Mouse (Mus musculus) adrenal gland, adult 8-10 months (tissue): ENCODE data around the gene Cnot8. TPM values are rescaled to one million over a fixed set of nuclear protein-coding genes. Genes with fewer than 3 reads are reported as not detected.
"Not testable (repeated sequence)": the region's sequence is repeated elsewhere in the genome, so short reads cannot be mapped to it uniquely, and the experiment has no call there.

Experiments used
- DNase-seq: peaks from one replicate; pipeline ENCODE4 v3.0.0; 2022
- total RNA-seq, 4 experiments: library from RNA; stranded (reverse); gene quantifications; 2 replicates each; pipeline ENCODE4 v1.2.4; 2022

The Cnot8 gene
- total RNA-seq: 10 to 100 TPM; 55.0 to 59.3 (median 56.6) TPM

DNA sequence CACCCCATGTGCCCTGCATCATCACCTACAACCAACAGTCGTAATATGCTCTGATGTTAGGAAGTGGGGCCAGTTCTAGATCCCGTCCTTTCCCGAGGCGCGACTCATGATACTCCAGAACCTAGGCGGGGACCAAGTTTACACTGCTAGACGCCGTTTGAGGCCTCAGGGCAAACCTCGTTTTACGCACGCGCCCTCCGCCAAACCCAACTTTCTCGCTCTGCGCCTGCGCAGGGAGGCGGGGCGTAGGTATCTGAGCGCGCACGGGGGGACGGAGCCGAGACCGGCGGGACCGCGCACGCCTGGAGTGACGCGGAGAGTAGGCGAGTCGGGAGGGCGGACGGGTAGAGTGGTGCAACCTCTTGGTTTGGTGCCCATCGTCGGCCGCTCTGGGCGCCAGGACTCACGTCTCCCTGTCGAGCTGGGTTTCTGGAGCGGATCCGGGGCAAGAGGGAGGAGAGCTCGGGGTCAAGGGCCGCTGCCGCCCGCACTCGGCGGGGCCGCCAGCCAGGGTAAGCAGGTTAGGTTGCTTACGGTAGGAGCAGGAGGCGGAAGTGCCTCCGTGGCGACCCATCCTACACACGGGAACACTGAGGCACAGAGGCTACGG, at the start of gene Cnot8:
Cnot8 (plus strand) TSS at position 457 of the 610 bp plus-strand sequence.
- DNase-seq: peak; percentile 99

DNA sequence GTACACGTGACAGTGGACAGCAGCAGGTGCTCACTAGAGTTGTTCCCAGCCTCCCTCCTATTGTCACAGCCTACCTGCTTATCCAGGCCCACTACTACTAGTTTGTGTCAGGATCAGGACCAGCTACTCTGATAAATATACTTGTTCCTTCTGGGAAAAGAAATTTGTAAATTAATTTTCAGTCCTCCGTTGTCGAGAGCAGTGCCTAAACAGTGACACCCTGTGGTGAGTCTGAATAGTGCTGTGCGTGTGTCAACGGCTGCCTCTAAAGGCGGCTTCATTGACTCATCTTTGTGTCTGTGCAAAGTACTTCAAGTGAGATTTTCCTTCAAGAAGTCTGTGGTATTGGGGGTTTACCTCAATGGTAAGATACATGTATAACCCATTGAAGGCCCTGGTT, 46.5 kb upstream of the Cnot8 start:
- DNase-seq: no peak

DNA sequence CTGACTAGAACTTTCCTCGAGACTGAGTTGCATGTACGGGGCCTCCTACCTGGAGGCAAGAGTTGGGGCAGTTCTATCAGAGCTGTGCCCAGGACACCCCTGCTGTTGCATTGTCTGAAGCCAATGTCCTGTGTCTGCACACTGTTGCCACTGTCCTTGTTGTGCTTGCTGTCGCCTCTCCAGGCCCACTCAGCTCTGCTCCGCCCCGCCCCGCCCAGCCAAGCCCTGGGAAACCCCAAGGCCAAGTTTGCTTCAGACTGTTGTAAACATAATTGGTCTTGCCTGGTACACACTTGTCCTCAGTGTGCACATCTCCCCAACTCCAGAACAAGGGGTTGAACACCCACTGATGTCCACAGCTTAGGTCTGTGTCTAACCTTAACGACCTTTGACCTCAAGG, 44.2 kb upstream of the Cnot8 start:
- DNase-seq: peak; percentile 40

DNA sequence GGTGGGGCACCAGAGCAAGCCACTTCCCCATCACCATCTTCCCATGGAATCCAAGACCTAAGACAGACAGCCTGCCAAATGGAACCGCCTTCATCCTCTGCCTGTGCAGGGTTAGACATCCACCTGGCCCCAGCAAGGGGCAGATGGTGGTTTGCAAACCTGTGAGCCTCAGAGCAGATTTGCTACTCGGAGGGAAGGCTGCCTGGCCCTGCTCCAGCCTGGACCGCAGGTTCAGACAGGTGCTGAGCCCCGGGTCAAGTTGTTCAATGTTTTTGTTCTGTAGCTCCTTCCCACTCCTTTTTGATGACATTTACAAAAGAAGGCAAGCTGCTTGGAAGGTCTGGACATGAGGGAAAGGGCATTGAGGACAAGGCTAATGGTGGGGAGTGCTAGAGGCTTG, 42.7 kb upstream of the Cnot8 start:
- DNase-seq: not testable (repeated sequence)

DNA sequence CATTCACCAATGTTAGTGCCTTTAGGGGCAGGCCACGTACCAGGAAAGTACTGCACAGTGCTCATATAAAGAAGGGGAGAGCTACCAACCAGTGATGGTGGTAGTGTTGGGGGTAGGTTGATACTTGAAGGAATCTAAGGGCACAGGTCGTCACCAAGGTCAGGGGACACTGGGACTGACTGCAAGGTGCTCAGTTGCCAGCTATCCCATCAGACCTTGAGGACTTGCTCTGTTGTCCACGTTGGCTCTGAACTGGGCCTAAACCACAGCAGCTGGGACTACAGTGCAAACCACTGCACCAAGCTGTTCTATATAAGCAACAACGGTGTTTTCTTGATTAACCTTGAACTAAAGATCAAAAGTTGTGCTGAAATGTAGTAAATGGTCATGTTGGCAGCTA, 41.4 kb upstream of the Cnot8 start:
- DNase-seq: no peak

DNA sequence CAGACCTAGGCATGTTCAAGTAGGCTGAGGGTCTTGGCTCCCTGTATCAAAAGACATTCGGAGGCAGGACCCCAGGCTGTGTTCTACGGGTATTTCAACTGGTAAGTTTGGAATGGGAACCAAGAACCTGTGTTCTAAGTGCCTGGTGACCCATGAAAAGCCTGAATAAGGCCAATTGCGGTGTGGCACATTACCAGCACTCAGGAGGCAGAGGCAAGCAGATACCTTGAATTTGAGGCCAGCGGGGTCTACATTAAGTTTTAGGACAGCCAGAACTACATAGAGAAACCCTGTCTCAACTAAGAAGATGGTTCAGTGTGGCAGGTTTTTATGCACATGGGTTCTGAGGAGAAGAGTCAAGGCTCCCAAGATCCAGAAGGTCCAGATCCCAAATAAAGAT, 38.9 kb upstream of the Cnot8 start:
- DNase-seq: no peak

DNA sequence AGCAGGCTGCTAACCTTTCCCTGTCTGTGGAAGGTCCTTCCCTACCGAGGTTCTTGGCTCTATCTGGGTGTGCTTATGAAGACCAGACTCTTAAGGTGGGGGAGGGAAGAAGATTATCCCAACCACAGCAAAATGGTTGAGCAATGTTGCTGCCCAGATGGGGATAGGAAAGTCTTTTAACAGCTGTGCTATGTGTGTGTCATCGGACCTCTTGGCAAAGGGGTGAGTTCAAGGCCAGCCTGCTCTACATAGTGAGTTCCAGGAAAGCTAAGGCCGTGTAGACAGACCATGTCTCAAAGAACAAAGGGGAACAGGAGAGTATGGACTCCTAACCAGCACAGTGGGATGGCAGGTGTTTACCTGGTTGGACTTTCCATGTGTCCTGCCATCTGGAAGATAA, 31.0 kb upstream of the Cnot8 start:
- DNase-seq: no peak

DNA sequence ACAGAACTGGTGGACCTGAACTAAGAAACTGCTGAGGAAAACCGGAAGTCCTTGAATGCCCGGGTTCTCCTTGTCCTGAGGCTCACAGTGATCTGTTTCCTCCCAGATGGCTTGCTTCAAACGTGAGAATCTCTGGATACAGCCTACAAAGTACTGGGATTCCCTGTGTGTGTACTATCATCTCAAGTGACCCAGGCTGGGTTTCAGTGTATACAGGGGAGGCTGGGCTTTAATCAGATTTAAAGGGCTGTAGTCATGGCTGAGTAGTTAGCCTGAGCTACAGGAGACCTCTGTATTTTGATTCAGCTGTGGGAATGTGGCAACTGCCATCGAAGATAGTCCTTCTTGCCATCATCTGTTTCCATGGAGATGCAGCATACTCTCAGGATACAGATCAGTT, 26.7 kb upstream of the Cnot8 start:
- no peak for DNase-seq

DNA sequence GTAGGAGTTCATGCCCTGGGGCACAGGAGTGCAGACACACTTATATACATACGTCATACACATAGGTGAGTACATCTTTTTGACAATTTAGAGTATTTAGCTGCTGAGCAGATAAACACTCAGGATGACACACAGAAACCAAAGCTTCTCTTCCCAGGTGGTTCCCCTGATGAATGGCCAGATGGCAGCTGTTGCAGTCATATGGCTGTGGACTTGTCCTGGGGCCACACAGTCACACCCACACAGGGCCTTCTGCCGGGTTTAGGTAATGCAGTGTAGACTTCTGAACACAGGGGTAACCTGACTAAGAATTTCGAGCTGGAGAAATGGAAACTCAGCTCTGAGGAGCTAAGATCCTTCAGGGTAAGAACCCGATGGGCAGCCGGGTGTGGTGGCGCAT, 22.2 kb upstream of the Cnot8 start:
- DNase-seq: no peak

DNA sequence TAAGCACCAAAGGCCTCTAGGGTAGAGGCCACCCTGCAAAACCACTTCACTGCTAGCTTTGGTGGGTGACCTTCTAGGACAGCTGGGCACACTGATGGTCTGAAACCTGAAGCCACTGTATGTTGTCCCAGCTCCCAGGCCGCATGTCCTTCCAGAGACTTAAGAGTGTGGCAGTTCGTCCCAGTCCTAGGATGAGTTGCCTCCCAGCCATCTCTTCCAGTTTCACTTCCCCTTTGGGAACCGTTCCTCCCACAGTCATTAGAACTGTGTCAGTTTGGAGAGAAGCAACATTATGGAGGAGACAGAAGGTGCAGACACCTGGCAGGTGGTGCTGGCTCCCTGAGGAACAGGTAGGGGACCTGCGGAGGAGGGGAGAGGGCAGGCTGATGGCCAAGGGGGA, 11.4 kb upstream of the Cnot8 start:
- DNase-seq: no peak

DNA sequence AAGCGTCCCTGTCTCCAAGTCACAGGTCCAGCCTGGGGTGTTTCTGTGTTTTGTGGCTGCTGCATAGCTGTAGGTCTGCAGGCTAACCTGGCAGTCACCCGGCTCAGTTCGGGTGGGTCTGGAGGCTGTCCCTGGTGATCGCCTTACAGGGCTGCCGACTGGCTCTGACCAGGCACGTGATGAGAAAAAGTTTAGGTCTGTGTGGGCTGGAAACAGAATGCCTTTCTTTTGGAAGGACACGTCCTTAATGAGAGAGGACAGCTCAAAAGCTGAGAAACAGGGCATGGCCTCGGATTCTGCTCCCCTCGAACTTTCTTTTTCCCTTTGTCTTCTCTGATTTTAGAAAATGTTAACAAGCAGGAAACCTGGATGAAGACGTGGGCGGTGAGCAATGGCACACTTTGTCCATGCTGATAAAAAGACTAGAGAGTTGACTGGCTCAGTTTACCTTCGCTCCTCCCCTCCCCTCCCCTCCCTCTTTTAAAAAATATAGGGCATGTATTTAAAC, 10.9 kb upstream of the Cnot8 start, which contains the start of gene Gm12248:
Gm12248 (minus strand) TSS at position 114 of the 508 bp plus-strand sequence.
- no peak for DNase-seq

DNA sequence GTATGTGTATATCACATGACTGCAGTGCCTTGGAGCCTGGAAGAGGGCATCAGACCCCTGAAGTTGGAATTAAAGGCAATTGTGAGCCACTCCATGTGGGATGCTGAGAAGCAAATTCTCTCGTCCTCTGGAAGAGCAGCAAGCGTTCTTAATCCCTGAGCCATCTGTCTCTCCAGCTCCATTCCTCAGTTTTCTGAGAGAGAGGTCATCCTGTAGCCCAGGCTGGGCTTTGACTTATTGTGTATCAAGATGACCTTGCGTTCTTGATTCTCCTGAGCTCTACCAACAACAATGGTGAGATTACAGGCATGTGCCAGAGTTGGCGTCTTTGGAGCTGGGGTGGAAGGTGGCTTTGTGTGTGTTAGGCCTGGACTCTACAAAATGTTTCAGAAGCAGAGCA, 9.2 kb upstream of the Cnot8 start:
- no peak for DNase-seq

DNA sequence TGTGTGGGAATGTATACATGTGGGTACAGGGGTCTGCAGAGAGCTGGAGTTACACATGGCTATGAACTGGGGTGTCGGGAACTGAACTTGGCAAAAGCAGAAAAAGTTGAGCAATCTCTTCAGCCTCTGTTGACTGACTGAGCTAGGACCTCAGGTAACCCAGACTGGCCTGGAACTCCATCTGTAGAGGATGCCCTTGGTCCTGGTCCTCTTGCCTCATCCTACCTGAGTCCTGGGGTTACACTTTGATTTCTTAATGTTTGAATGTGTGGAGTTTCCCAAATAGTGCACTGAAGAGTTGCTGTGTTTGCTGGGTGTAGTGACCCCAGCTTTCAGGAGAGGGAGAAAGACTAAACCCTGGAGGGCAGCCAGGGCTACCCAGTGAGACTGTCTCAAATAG, 8.4 kb upstream of the Cnot8 start:
- no peak for DNase-seq

DNA sequence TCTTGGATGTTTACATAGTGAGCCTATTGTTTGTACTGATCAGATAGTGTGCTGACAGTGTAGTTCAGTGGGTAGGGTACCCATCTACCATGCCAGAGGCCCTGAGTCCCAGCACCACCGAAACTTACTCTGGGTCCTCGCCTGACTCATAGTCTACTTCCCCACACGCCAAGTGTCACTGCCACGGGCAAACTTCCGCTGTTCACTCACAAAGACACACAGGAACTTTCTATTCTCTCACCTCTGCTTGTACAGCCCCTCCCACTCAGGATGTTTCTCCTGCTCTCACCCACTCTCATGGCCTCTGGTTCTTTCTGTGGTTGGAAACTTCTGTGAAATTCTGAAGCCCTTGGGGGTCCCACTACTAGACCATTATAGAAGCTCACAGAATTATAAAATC, 7.8 kb upstream of the Cnot8 start:
- no peak for DNase-seq

DNA sequence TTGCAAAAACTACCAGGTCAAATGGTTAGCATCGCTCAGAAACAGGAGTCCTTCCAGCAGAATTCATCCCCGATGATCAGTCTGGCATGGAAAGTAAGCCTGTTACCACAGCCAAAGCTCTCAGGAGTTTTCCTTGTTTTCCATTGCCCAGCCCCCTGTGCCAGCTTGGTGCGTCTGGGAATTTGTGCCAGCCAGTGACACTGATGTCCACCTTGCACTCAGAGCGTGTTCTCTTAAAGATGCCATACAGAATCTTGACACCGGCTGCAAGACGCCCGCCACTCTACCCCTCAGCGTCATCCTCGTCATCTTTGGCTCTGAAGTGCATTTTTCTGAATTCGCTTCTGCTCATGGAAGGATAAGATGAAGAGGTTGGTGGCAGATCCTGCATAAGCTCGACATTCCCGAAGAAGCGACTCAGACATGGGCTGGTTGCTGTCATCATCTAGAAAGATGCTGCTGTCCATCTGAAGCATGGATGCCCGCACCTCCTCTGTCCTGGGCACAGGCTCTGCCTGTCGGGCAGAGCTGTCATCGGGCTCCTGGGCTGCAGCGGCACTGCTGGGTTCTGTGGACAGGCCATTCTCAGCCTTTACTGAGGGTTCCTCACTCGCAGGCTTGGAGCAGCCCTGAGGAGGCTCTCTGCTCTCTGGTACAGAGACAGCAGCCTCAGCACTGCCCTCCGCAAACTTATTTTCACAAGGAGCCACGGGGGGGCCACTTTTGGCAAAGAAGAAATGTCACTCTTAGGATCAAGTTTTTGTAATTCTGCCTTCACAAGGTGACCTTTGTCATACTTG, 6.9 kb upstream of the Cnot8 start:
- DNase-seq: no peak

DNA sequence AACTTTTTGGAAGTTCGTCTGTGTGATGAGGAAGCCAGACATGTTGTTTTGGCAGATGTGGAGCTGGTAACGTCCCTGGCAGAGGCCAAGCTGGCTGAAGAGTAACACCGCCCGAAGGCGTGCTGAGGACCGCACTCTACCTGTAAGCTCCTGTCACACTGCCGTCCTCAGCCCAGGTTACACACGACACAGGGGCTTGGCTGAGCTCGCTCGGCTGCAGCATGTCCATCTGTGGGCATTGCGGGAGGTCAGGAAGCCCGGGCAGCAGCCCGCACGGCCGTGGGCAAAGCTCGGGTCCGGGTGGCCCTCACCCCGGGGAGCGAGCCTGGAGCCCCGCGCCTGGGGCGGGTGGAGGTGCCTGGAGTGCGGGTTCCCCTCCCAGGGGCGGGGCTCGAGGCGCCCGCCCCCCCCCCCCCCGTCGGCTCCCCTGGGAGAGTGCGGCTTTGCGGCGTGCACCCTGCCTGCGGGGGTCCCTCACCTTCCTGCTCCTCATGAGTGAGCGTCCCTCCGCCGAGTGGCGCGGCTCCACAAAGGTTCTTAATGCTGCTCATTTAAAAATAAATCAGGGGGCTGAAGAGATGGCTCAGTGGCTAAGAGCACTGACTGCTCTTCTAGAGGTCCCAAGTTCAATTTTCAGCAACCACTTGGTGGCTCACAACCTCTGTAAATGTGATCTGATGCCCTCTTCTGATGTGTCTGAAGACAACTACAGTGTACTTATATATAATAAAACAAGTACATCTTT, 6.2 kb upstream of the Cnot8 start:
- DNase-seq: no peak

DNA sequence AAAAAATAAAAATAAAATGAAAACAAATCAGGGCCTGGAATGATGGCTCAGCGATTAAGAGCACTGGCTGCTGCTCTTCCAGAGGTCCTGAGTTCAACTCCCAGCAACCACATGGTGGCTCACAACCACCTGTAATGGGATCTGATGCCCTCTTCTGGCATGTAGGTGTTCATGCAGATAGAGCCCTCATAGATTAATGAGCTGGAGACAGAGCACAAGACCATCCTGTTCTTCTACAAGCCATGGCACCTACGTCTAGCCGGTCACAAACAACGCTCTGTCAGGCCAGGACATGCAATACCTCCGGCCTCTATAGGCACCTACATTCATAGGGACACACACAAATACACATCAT, 5.6 kb upstream of the Cnot8 start:
- not testable (repeated sequence) for DNase-seq

DNA sequence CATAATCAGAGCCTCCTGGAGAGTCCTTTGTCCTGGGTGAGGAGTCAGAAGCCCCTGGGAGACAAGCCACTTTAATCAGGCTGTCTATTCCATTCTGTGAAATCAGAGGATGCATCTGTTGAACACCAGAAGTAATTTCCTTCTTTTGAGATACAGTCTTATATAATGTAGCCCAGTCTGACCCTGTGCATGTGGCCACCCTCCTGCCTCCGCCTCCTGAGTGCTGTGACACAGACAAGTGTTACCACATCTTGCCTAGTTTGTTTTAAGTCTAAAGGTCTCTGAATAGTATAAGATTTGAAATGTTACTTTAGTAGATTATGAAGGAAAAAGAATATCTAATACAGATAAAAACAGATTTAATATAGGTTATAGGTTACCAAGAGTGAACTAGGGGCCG, 3.9 kb upstream of the Cnot8 start:
- no peak for DNase-seq

DNA sequence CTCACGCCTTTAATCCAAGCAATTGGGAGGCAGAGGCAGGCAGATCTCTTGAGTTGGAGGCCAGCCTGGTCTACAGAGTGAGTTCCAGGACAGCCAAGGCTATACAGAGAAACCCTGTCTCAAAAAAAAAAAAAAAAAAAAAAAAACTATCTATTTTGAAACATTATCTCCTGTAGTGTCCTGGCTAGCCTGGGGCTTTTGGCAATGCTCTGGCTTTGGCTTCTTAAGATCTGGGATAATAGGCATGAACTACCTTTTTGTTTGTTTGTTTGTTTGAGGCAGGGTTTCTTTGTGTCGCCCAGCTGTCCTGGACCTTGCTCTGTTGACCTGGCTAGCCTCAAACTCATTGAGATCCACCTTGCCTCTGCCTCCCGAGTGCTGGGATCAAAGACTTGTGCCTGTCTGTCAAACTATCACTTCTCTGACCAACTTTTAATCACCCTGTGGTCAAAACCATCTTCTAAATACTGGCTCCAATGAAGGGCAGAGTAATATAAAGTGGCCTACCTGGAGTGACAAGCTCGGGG, 2.7 kb upstream of the Cnot8 start:
- DNase-seq: no peak

DNA sequence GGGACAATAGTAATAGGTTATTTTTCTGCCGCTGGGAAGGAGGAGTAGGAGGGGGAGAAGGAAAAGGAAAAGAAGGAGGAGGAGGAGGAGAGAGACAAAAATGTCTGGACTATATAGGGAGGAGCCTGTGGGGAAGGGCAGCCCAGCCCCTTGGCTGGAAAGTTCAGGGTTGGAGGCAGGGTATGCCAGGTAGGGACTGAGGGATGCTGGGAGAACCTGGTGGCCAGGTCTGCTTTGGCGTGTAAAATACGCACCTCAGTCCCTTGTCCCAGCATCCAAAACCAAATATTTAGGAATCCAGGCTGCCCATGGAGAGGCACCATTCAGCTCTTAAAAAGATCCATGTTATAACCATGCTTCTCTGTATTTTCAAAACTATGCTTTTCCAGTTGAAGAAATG, 1.8 kb upstream of the Cnot8 start:
- no peak for DNase-seq

DNA sequence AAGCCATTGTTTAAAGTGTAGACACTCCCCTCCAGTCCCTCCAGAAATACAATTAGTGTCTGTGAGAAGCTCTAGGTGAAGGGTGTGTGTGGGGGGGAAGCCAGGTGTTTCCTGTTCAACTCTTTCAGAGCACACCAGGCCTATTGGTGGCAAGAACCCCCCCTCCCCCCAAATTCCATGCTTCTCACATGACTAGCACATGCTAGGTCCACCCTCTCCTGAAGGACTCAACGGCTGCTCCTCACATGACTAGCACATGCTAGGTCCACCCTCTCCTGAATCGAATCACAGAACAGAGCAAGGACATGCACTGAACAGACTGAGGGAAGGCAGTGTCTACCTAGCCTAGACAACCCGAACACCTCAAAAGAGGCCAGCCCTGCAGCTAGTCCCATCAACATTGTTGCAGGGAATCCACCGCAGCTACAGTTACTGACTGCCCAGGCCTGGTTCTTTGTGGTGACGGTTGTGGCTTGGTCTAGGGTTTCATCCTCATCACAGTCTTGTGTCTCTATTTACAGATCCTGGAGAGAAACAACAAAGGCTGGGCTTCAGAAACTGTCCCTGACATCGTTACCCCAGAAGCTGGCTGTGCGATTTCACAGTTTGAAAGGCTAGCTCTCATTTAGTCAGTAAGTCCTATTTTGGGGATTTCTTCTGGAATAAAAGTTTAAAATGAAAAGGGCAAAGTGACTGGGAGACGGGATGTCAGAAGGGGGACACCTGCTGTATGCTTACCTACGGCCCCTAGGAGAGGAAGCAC, 1.2 kb upstream of the Cnot8 start:
- DNase-seq: no peak

DNA sequence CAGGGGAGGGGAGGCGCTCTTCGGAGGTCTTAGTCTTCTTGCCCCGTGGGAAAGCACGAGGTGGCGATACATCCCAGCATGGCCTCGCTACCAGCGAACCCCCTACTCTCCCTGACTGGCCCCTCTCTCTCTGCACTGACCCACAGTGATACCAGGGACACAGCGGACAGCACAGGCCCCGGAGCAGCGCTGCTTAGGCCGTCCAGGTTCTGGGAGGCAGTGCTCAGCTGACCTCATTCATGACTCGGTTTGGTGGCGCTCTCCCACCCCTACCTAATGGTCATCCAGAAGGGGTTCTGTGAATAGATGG, 654 bp upstream of the Cnot8 start:
- DNase-seq: peak; percentile 47

DNA sequence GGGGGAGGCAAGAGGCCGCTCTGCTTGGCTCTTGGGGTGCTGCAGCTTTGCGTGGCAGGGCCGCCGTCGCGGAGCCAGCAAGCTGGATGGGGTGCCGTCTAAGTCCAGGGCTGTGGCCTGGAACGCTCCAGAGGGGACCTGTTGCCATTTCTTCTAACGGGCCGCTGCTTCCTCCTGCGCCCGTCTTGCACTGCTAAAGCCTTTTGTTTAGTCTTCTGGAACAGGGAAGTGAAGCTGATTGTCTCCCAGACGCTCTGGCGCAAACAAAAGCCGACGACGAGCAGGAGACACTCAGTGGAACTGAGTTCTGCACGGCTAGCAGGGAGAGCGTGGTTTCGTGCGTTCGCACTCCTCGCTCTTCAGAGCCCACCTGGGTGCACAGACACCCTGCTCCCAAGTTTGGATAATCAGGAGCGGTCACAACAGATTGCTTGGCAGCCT, 418 bp downstream of the Cnot8 start:
- no peak for DNase-seq
